Mouse (Mus musculus): ENCODE results near the gene Pde1a.
"Not testable (repeated sequence)": the region's sequence is repeated elsewhere in the genome, so short reads cannot be mapped to it uniquely, and the experiment has no call there.

Gene Pde1a

DNA sequence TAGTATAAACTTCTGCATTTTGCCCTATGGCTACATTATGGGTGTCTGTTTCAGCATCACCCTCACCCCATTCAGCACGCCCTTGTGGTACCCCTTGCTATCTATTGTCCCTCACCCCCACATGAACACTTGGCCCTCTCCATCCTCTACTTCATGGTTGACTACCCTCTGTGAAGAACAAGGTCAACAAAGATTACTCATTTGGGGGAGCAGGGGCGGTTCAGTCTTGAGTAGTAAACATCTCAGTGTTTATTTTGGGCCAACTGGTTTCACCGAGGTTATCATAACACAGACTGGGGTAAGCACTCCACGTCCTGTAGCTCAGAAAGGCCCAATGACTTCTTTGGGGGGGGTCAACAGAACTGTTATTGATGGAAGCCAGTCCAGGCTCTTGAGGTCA lies 164.3 kb downstream of the Pde1a start:
- DNase-seq (ENCODE audit: low spot score in 2 of 2), result no peak

DNA sequence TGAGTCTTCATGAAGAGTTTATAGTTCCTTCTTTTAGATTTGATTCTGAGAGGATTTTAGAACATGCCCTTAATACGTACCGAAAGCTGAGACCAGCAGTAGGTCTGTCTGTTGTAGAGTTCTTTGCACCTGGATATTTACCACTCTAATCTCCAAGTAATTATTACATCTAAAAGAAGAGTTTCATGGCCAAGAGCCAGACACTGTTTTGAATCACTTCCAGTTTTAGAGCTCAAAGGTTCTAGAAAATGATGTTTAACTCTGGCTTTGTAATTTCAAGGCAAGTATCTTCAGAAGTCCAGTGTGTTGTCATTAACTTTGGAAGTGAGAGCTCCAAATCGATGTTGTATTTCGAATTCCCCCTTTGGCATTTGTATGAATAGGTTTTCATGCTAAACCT lies 167.8 kb downstream of the Pde1a start:
- no peak for DNase-seq (ENCODE audit: low spot score in 2 of 2)

DNA sequence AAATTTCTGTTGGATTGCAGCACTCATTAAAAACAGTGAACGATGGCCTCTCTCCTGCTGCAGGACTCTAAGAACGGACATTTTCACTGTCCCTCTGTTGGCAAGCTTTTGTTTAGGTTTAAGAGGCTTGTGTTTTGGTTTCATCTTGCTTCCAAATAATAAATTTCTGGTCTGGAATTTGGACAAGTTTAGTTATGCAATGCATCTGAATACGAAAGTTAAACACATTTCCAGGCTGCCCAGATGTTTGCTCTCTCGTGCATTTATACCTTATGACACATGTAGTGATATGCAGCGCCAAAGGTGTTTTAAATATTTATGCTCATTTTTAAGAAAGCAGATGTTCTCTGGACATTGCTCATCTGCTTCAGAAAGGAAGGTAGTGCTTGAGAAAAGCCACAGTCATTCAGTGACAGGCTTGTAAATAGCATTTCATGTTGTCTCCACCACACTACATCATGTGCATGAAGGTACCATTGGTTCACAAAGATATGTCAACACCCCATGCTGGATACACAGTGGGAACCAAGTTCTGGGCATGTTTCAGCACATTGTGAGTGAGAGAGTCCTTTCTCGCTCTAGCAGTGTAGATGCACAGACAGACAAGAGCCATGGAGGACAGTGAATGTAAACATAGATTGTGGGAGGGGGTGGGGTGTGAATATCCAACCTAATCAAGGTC lies 171.5 kb downstream of the Pde1a start:
- no peak for DNase-seq (ENCODE audit: low spot score in 2 of 2)

DNA sequence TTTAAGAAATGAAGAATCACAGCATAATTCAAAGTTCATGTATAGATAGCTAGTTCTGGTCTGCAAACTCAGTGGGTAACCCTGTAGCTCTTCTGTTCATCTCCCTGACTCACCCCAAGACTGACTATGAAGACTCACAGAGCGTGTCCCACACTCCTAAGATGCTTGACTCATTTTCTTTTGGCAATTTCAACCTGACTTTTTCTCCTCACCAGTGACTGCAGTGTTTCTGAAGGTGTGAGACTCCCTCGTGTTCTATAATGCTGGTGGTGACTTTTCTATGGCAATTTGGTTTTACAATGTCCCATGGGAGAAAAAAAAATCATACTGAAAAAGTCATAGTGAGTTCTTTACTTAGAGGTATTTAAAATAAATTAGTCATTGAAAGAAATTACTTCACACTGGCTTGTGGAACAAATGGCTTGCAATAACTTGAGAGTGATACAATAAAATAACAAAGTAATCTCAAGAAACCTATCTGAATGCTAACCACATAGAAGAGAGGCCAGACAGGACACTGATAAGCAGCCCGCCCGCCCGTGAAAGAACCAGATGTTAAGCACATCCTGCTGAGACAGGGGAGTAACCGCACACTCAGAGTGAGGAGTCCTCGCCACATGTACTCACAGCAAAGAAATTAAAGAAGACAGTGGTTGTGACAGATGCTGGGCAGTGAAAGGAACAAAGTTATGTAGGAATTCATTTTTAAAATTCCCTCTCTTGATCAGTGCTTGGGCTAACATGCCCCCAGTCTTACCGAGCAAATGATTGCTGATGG lies 183.2 kb downstream of the Pde1a start:
- no peak for DNase-seq (ENCODE audit: low spot score in 2 of 2)

DNA sequence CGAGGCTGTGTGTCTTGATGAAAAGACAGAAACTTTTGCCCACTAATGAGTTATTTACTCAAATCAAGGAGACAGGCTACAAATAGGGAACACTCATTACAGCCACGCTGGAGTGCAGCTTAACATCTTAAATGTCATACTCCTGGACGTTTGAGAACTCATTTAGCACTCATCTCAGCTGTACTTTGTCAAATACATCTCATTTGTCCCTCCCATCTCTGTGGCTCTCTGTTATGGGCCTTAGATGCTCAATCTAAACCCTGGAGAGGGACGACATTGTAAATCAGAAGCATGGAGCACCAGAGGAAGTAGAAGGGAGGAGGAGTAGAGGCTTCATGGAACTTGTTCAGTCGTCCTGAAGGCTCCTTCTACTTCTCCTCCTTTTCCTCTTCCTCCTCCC lies 194.6 kb downstream of the Pde1a start:
- DNase-seq (ENCODE audit: low spot score in 2 of 2), result no peak

- DNase-seq (ENCODE audit: low spot score in 2 of 2), result no peak
Observed at GRCm38 (mm10) chr2:79922356-79922755, 206.9 kb downstream of the Pde1a start.

DNA sequence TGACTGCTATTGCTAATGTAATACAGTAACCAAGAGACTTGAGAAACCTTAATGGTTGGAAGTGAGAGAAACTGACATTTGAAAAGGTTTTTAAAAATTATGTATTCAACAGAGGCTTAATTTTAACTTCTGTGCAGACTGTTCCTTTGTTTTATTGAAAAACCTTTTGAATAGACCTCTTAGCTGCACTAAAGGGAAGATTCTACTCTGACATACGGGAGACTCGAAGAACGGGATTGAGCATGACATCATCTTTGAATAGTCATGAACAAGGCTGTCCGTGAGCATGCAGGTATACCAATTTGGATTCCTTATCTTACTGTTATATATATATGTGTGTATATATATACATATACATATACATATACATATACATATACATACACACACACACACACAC lies 207.9 kb downstream of the Pde1a start:
- no peak for DNase-seq (ENCODE audit: low spot score in 2 of 2)

GRCm38 (mm10) chr2:79920438-79920837 lies 208.8 kb downstream of the Pde1a start:
- no peak for DNase-seq (ENCODE audit: low spot score in 2 of 2)

GRCm38 (mm10) chr2:79901841-79902510 lies 227.3 kb downstream of the Pde1a start:
- DNase-seq (ENCODE audit: low spot score in 2 of 2), result no peak

- no peak for DNase-seq (ENCODE audit: low spot score in 2 of 2)
Observed at GRCm38 (mm10) chr2:79898522-79898921, 230.7 kb downstream of the Pde1a start.

- DNase-seq (ENCODE audit: low spot score in 2 of 2), result no peak
Observed at GRCm38 (mm10) chr2:79892829-79893228, 236.4 kb downstream of the Pde1a start.

- DNase-seq (ENCODE audit: low spot score in 2 of 2), result no peak
Observed at GRCm38 (mm10) chr2:79891760-79892570, 237.3 kb downstream of the Pde1a start.

GRCm38 (mm10) chr2:79890726-79891125 lies 238.5 kb downstream of the Pde1a start:
- DNase-seq (ENCODE audit: low spot score in 2 of 2), result no peak

- DNase-seq (ENCODE audit: low spot score in 2 of 2), result no peak
Observed at GRCm38 (mm10) chr2:79883631-79884350, 245.5 kb downstream of the Pde1a start.

DNA sequence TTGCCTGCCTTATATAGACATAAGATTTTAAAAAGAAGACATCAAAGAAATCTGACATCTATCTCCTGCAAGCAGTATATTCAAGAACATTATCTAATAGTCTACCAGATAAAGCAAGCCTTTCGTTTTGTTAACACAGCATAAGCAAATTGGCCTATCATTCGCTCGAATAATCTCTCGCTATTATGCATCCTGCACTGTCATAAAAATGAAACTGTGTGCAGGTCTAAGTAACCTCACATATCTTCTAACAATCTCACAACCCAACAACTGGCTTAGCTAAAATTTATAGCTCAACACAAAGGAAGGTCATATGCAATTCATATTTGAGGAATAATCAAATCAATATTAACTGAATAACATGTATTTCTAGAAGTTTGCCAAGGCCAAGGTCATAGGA lies 246.0 kb downstream of the Pde1a start:
- no peak for DNase-seq (ENCODE audit: low spot score in 2 of 2)

GRCm38 (mm10) chr2:79865275-79865999 lies 263.8 kb downstream of the Pde1a start:
- DNase-seq (ENCODE audit: low spot score in 2 of 2), result no peak

DNA sequence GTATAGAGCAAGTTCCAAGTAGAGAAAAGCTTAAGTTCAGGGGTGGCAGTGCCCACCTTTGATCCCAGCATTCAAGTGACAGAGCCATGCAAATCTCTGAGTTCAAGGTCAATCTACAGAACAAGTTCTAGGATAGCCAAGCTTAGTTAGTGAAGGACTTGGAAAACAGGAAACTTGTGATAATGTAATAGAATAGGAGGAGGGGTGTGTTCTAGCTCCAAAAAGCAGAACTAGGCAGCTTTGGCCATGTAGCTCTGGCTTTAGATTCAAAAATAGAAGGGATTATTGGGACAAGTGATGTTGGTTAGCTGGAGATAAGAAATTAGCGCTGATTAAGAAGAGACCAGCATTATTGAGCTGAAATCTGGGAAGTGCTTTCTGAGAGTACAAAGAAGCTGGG lies 272.4 kb downstream of the Pde1a start:
- DNase-seq (ENCODE audit: low spot score in 2 of 2), result no peak

GRCm38 (mm10) chr2:79847396-79847795 lies 281.9 kb downstream of the Pde1a start:
- DNase-seq (ENCODE audit: low spot score in 2 of 2), result not testable (repeated sequence)

DNA sequence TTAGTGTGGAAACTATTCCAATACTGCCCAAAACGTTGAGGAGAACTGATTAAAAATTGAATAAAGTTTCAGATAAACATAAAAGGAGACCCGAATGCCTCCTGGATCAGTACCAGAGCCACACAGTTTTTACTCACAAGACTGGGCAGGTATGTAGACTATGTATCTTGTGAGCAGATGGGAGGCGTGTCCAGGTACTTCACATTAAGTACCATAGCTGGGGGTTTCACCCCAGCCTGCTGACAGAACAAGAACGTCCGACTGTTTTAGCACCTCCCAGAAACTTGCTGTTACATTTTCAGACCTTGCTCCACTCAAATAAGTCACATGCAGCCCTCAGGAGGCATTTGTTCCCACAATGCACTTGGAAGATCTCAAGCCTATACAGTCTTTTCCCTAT lies 289.7 kb downstream of the Pde1a start:
- no peak for DNase-seq (ENCODE audit: low spot score in 2 of 2)

GRCm38 (mm10) chr2:79839090-79839489 lies 290.2 kb downstream of the Pde1a start:
- no peak for DNase-seq (ENCODE audit: low spot score in 2 of 2)

- no peak for DNase-seq (ENCODE audit: low spot score in 2 of 2)
Observed at GRCm38 (mm10) chr2:79825853-79826252, 303.4 kb downstream of the Pde1a start.
